Mouse (Mus musculus) G1E (cell line): ENCODE data around the gene Wdsub1. TPM values are rescaled to one million over a fixed set of nuclear protein-coding genes. Genes with fewer than 3 reads are reported as not detected.

ENCODE experiments used
- ATAC-seq: 2 replicates; pipeline ENCODE4 v1.8.0; 2016; ENCODE audit warnings: mild to moderate bottlenecking; ENCODE audit not compliant: insufficient number of reproducible peaks, poor library complexity, low FRiP score, severe bottlenecking; ENCODE audit errors: extremely low read depth
- DNase-seq: peaks from one replicate; pipeline ENCODE4 v3.0.0; 2012; ENCODE audit warnings: low spot score
- H3K27me3 ChIP-seq: 2 replicates; pipeline ENCODE4 v1.6.1; 2012; ENCODE audit warnings: mild to moderate bottlenecking, low read length, inconsistent platforms; ENCODE audit not compliant: insufficient read depth
- H3K36me3 ChIP-seq: replicated peaks from 2 replicates; pipeline ENCODE3; 2012; ENCODE audit warnings: mild to moderate bottlenecking, inconsistent platforms
- H3K4me1 ChIP-seq: 2 replicates; pipeline ENCODE4 v1.6.1; 2012; ENCODE audit warnings: low read depth, low read length, inconsistent platforms, mixed read lengths; ENCODE audit not compliant: insufficient read depth
- H3K4me3 ChIP-seq: 2 replicates; pipeline ENCODE4 v1.5.1; 2012; ENCODE audit warnings: low read depth, mild to moderate bottlenecking, inconsistent platforms, low read length, moderate library complexity, mixed read lengths
- H3K9me3 ChIP-seq: replicated peaks from 2 replicates; pipeline ENCODE4 v1.6.1; 2012; ENCODE audit warnings: inconsistent platforms
- CTCF ChIP-seq: IDR thresholded peaks from 2 replicates; pipeline ENCODE4 v1.5.1; 2012; ENCODE audit warnings: low read depth, low read length, inconsistent platforms, mixed read lengths
- GATA1 ChIP-seq: IDR thresholded peaks from 2 replicates; pipeline ENCODE4 v1.6.1; 2012; ENCODE audit warnings: borderline replicate concordance, low read length, inconsistent platforms, mixed read lengths
- GATA2 ChIP-seq: IDR thresholded peaks from 2 replicates; pipeline ENCODE4 v1.6.1; 2012; ENCODE audit warnings: low read depth, low read length, inconsistent platforms, borderline replicate concordance
- POLR2AphosphoS5 ChIP-seq: IDR thresholded peaks from 2 replicates; pipeline ENCODE4 v1.6.1; 2012; ENCODE audit warnings: low read depth, low read length, inconsistent platforms; ENCODE audit not compliant: insufficient replicate concordance
- TAL1 ChIP-seq: conservative IDR thresholded peaks from 2 replicates; pipeline ENCODE4 v1.6.1; 2012; ENCODE audit warnings: low read depth, low read length, inconsistent platforms, mixed read lengths
- polyA plus RNA-seq: library from polyadenylated mRNA; stranded (reverse); fragments of >175 nt; gene quantifications from 2 replicates; pipeline ENCODE4 v1.2.3, GENCODE M21; 2012
- total RNA-seq, 2 experiments: library from RNA; stranded (forward) in 1 of 2; stranded (reverse) in 1 of 2; fragments of 200-1000 nt in 1 of 2; fragments of >200 nt in 1 of 2; fragmentation: Nextera tagmentation in 1 of 2; gene quantifications; 2 replicates each; pipeline ENCODE4 v1.2.3; 2014 to 2017

Gene Wdsub1
- total RNA-seq (2014; fragmentation: Nextera tagmentation) (9.9 and 13.2 TPM in 2 replicates), total RNA-seq (2017) (16.1 and 16.9 TPM in 2 replicates), polyA plus RNA-seq (12.8 and 13.7 TPM in 2 replicates)

GRCm38 (mm10) chr2:59881831-59882741 lies at the start of gene Wdsub1:
TSS of gene Wdsub1 (minus strand) at chr2:59882591.
- H3K4me3 ChIP-seq = peak within 1 kb of the TSS; percentile 83
- TF ChIP-seq POLR2AphosphoS5 (no peak), GATA1 (no peak), GATA2 (no peak), TAL1 (no peak), CTCF (no peak)
- peaks cover 29% of the 10 kb centered on the region for H3K4me1 ChIP-seq
- DNase-seq = peak; percentile 96
- no peaks in the 10 kb centered on the region for H3K27me3 ChIP-seq
- H3K9me3 ChIP-seq = no peaks in the 10 kb centered on the region
- H3K36me3 ChIP-seq = peaks cover 9% of the 10 kb centered on the region
- peak; percentile 75 for ATAC-seq

GRCm38 (mm10) chr2:59913610-59914009 lies 31.2 kb upstream of the Wdsub1 start:
- peaks cover 51% of the 10 kb centered on the region for H3K36me3 ChIP-seq
- DNase-seq = no peak

GRCm38 (mm10) chr2:59908048-59908447 lies 25.7 kb upstream of the Wdsub1 start:
- H3K27me3 ChIP-seq = no peaks in the 10 kb centered on the region
- no peak overlapping the region for H3K4me3 ChIP-seq
- ATAC-seq (no peak), DNase-seq (no peak)
- H3K9me3 ChIP-seq = no peaks in the 10 kb centered on the region
- 0 out of 2 replicates have a peak, but pooled peaks cover 2% of the 10 kb centered on the region for H3K4me1 ChIP-seq
- TF ChIP-seq GATA2 (no peak), POLR2AphosphoS5 (no peak), CTCF (no peak), TAL1 (no peak), GATA1 (no peak)
- H3K36me3 ChIP-seq = peaks cover 47% of the 10 kb centered on the region

More at GRCm38 (mm10) chr2:59913610-59914009, 31.2 kb upstream of the Wdsub1 start:
- Histone ChIP-seq H3K4me3 (no peak overlapping the region), H3K4me1 (no peaks in the 10 kb centered on the region), H3K27me3 (no peaks in the 10 kb centered on the region), H3K9me3 (no peaks in the 10 kb centered on the region)
- no peak for ATAC-seq
- TF ChIP-seq GATA1 (no peak), GATA2 (no peak), POLR2AphosphoS5 (no peak), TAL1 (no peak), CTCF (no peak)

- no peak for DNase-seq
Observed at GRCm38 (mm10) chr2:59904007-59904406, 21.6 kb upstream of the Wdsub1 start.

GRCm38 (mm10) chr2:59898666-59899065 lies 16.3 kb upstream of the Wdsub1 start:
- Histone ChIP-seq H3K9me3 (no peaks in the 10 kb centered on the region), H3K4me1 (peaks cover 19% of the 10 kb centered on the region), H3K36me3 (peaks cover 31% of the 10 kb centered on the region), H3K4me3 (no peak overlapping the region), H3K27me3 (no peaks in the 10 kb centered on the region)
- DNase-seq = no peak
- TF ChIP-seq GATA1 = no peak
- TF ChIP-seq CTCF = no peak
- TF ChIP-seq TAL1 = no peak
- no peak for TF ChIP-seq GATA2
- TF ChIP-seq POLR2AphosphoS5 = no peak
- ATAC-seq = no peak

More at GRCm38 (mm10) chr2:59904007-59904406, 21.6 kb upstream of the Wdsub1 start:
- no peaks in the 10 kb centered on the region for H3K27me3 ChIP-seq
- TF ChIP-seq GATA1 = no peak
- no peak for TF ChIP-seq GATA2
- TF ChIP-seq POLR2AphosphoS5 = no peak
- TF ChIP-seq CTCF = no peak
- TF ChIP-seq TAL1 = no peak
- H3K36me3 ChIP-seq = peaks cover 47% of the 10 kb centered on the region
- H3K4me1 ChIP-seq = 0 out of 2 replicates have a peak, but pooled peaks cover 2% of the 10 kb centered on the region
- no peak for ATAC-seq
- H3K9me3 ChIP-seq = no peaks in the 10 kb centered on the region
- H3K4me3 ChIP-seq = no peak overlapping the region

GRCm38 (mm10) chr2:59898105-59898504 lies 15.7 kb upstream of the Wdsub1 start:
- Histone ChIP-seq H3K36me3 (peaks cover 28% of the 10 kb centered on the region), H3K9me3 (no peaks in the 10 kb centered on the region), H3K4me1 (peaks cover 19% of the 10 kb centered on the region), H3K4me3 (no peak overlapping the region), H3K27me3 (no peaks in the 10 kb centered on the region)
- DNase-seq = no peak
- TF ChIP-seq CTCF (no peak), GATA1 (no peak), POLR2AphosphoS5 (no peak), TAL1 (no peak), GATA2 (no peak)
- ATAC-seq = no peak
